9 mouse cellular contexts compared by ENCODE assay signal in the genomic region with DNA sequence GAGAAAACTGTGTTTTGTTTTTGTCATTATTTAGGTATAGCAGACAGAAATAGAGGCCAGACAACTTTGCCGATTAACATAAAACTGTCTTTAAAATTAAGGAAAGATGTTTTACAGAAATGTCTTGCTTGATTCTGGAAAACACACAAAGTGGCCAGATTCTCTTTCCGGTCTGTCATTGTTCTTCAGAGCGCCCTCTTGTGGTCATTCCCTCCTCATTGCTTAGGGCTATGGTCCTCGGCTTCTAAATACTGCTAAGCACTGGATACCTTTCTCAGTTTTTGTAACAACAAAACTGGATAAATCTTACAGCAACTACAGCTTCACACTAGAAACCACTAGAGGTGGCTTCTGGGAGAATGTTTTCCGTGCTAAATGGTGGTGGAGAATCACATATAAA.
A peak's percentile ranks its signal among the peaks of the same experiment; 100 is the strongest.
DNase-seq lines count a peak whose midpoint lies in the region; ATAC-seq lines count a peak whose summit lies in the region.
"Had no signal": no experiment of that assay in that cellular context is flagged by ENCODE, and none has a peak within 500 bp of the region (broad histone marks: within the 10 kb centered on the region; RNA-seq: fewer than 3 reads in every experiment).

No protein-coding gene starts in this region.

- H3K4me2 ChIP-seq in hindbrain, embryonic 14.5 days (replicated peaks): no peak overlapping the region
- no peak overlapping the region for H3K4me2 ChIP-seq in hindbrain, embryonic 12.5 days (replicated peaks)
- H3K4me2 ChIP-seq: embryonic facial prominence, embryonic 12.5 days had no signal

- no peaks in the 10 kb centered on the region for H3K27me3 ChIP-seq in hindbrain, embryonic 14.5 days (ENCODE audit: control insufficient read depth, insufficient read depth, low read length)
- no peaks in the 10 kb centered on the region for H3K27me3 ChIP-seq in hindbrain, embryonic 12.5 days
- no peaks in the 10 kb centered on the region for H3K27me3 ChIP-seq in limb, embryonic 10.5 days (ENCODE audit: low read depth, poor library complexity, severe bottlenecking)
- H3K27me3 ChIP-seq: embryonic facial prominence, embryonic 12.5 days had no signal

- H3K36me3 ChIP-seq in hindbrain, embryonic 14.5 days (replicated peaks; ENCODE audit: control insufficient read depth, insufficient read depth): no peaks in the 10 kb centered on the region
- no peaks in the 10 kb centered on the region for H3K36me3 ChIP-seq in hindbrain, embryonic 12.5 days
- H3K36me3 ChIP-seq in limb, embryonic 10.5 days: no peaks in the 10 kb centered on the region
- H3K36me3 ChIP-seq: embryonic facial prominence, embryonic 12.5 days had no signal

- H3K4me3 ChIP-seq in hindbrain, embryonic 14.5 days (replicated peaks; ENCODE audit: low read length): no peak overlapping the region
- no peak overlapping the region for H3K4me3 ChIP-seq in hindbrain, embryonic 12.5 days
- no peak overlapping the region for H3K4me3 ChIP-seq in limb, embryonic 10.5 days
- H3K4me3 ChIP-seq: embryonic facial prominence, embryonic 12.5 days had no signal

- H3K9ac ChIP-seq in hindbrain, embryonic 14.5 days: no peak overlapping the region
- no peak overlapping the region for H3K9ac ChIP-seq in hindbrain, embryonic 12.5 days
- H3K9ac ChIP-seq: embryonic facial prominence, embryonic 12.5 days had no signal

- no peaks in the 10 kb centered on the region for H3K9me3 ChIP-seq in hindbrain, embryonic 14.5 days (ENCODE audit: control insufficient read depth, low read length)
- no peaks in the 10 kb centered on the region for H3K9me3 ChIP-seq in hindbrain, embryonic 12.5 days (replicated peaks)
- no peaks in the 10 kb centered on the region for H3K9me3 ChIP-seq in limb, embryonic 10.5 days (replicated peaks)
- H3K9me3 ChIP-seq: embryonic facial prominence, embryonic 12.5 days had no signal

- H3K4me1 ChIP-seq in hindbrain, embryonic 14.5 days (replicated peaks; ENCODE audit: control insufficient read depth, insufficient read depth, low read length): no peaks in the 10 kb centered on the region
- H3K4me1 ChIP-seq in hindbrain, embryonic 12.5 days: no peaks in the 10 kb centered on the region
- no peaks in the 10 kb centered on the region for H3K4me1 ChIP-seq in limb, embryonic 10.5 days
- H3K4me1 ChIP-seq: embryonic facial prominence, embryonic 12.5 days had no signal

- H3K27ac ChIP-seq in hindbrain, embryonic 14.5 days: no peak overlapping the region
- H3K27ac ChIP-seq in hindbrain, embryonic 12.5 days: no peak overlapping the region
- H3K27ac ChIP-seq in limb, embryonic 10.5 days: no peak overlapping the region
- H3K27ac ChIP-seq: embryonic facial prominence, embryonic 12.5 days had no signal

- intact Hi-C loops in heart, postnatal 36 days (cut with DNase I): loop anchor here (2.0 to 10.0 kb wide), 3 partner anchors 392 to 1114 kb away; no protein-coding TSS in a partner anchor

- DNase-seq in hindbrain, embryonic 14.5 days (ENCODE audit: low spot score): peak; percentile 83
- DNase-seq in Muller cell, postnatal 12 days (ENCODE audit: inconsistent ontology term): peak; percentile 14
- peak; percentile 15 for DNase-seq in cerebellum, adult 9-10 months
- DNase-seq in heart, postnatal 36 days: peak; percentile 19 to 37
- peak; percentile 50 for DNase-seq in limb, embryonic 10.5 days (ENCODE audit: low spot score)
- DNase-seq in retina, postnatal 1 day: peak; percentile 72

- 36% methylated on average over 5 of the region's 5 CpGs for WGBS in hindbrain, embryonic 14.5 days
- WGBS in hindbrain, embryonic 12.5 days: 42% methylated on average over 5 of the region's 5 CpGs
- WGBS in limb, embryonic 10.5 days: 43% methylated on average over 5 of the region's 5 CpGs

- no peak for ATAC-seq in hindbrain, embryonic 14.5 days (ENCODE audit: low FRiP score)
- ATAC-seq in hindbrain, embryonic 12.5 days (ENCODE audit: low FRiP score): no peak
- ATAC-seq in activated CD4-positive, CD25-positive, alpha-beta regulatory T cell, adult 4 months: no peak

Comparison
In these comparisons a context has a peak if more than half of its experiments do, and no peak if none do; other contexts are left out.
1. DNase-seq: peak in every context shown above with its lines; median percentile 83 in hindbrain, embryonic 14.5 days; 72 in retina, postnatal 1 day; 50 in limb, embryonic 10.5 days; 28 in heart, postnatal 36 days; 15 in cerebellum, adult 9-10 months; 14 in Muller cell, postnatal 12 days.